Mouse (Mus musculus): ENCODE measurements at regions not wholly inside any gene's neighbourhood (a gene's known extent, or its start where the extent isn't known, plus 50 kb on each side); places are given as distances from the start of the nearest gene placed in this dataset.

- H3K27me3 ChIP-seq (ENCODE audit: insufficient read depth, low read length), result no peaks in the 10 kb centered on the region
- no peaks in the 10 kb centered on the region for H3K36me3 ChIP-seq (replicated peaks)
- no peak overlapping the region for H3K4me3 ChIP-seq (ENCODE audit: low read depth, low read length)
- no peak for ATAC-seq (ENCODE audit: extremely low read depth, insufficient number of reproducible peaks, low FRiP score, poor library complexity, severe bottlenecking)
- H3K9me3 ChIP-seq (replicated peaks), result peaks cover 10% of the 10 kb centered on the region
- TF ChIP-seq CTCF (IDR thresholded peaks at IDR 0.05; ENCODE audit: low read depth, low read length) (no peak), POLR2AphosphoS5 (IDR thresholded peaks at IDR 0.05; ENCODE audit: insufficient replicate concordance, low read depth, low read length) (no peak), TAL1 (conservative IDR thresholded peaks at IDR 0.05; ENCODE audit: low read depth, low read length) (no peak), GATA1 (IDR thresholded peaks at IDR 0.05; ENCODE audit: borderline replicate concordance, low read length) (no peak)
- no peaks in the 10 kb centered on the region for H3K4me1 ChIP-seq (ENCODE audit: insufficient read depth, low read depth, low read length)
- no peak for DNase-seq (ENCODE audit: low spot score)
Observed at GRCm38 (mm10) chr17:80884886-80885285, 59.5 kb upstream of the Tmem178 start.

DNA sequence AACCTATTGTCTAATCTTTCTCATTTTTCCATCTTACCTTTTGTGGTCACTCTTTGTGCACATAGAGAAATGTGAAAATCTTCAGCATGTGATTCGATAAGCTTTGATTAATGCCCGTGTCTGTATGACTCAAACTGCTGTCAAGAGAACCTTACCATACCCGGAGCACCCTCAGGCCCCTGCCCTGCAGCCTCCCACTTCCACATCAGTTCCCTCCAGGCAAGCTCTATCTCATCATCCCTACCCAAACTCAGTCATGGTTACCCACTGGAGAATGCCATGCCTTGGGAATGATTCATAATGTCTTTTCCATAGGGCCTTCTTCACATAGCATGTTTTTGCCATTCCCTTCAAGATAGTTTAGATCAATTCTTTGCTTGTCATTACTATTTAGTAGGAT is 62.0 kb upstream of the Tmem178 start:
- no peak for ATAC-seq (ENCODE audit: extremely low read depth, insufficient number of reproducible peaks, low FRiP score, poor library complexity, severe bottlenecking)
- TF ChIP-seq GATA2 (IDR thresholded peaks at IDR 0.05; ENCODE audit: borderline replicate concordance, low read depth, low read length), result no peak
- TF ChIP-seq CTCF (IDR thresholded peaks at IDR 0.05; ENCODE audit: low read depth, low read length), result no peak
- TF ChIP-seq GATA1 (IDR thresholded peaks at IDR 0.05; ENCODE audit: borderline replicate concordance, low read length), result no peak
- TF ChIP-seq TAL1 (conservative IDR thresholded peaks at IDR 0.05; ENCODE audit: low read depth, low read length), result no peak
- TF ChIP-seq POLR2AphosphoS5 (IDR thresholded peaks at IDR 0.05; ENCODE audit: insufficient replicate concordance, low read depth, low read length), result no peak
- Histone ChIP-seq H3K4me1 (ENCODE audit: insufficient read depth, low read depth, low read length) (no peaks in the 10 kb centered on the region), H3K27me3 (ENCODE audit: insufficient read depth, low read length) (no peaks in the 10 kb centered on the region), H3K9me3 (replicated peaks) (peaks cover 1% of the 10 kb centered on the region; the same call in 1 of the 2 replicates), H3K36me3 (replicated peaks) (no peaks in the 10 kb centered on the region), H3K4me3 (ENCODE audit: low read depth, low read length) (no peak overlapping the region)
- no peak for DNase-seq (ENCODE audit: low spot score)

DNA sequence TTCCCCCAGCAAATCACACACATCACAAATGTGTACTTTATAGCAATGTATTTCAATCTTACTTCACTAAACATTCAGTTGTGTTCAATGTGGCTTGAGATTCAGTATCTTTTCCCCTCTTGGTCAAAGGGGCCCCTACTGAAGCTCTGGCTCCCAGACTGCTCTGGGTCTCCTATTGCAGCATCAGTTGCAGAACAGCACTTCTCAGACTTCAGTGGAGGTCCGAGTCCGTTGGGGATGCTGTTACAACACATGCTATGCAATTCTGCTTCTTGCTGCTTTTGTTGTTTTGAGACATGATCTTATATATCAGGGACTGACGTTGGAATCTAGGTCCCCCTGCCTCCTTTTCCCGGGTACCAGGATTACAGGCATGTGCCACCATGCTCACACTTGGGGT is 64.1 kb upstream of the Tmem178 start:
- ATAC-seq (ENCODE audit: extremely low read depth, insufficient number of reproducible peaks, low FRiP score, poor library complexity, severe bottlenecking), result no peak
- Histone ChIP-seq H3K36me3 (replicated peaks) (no peaks in the 10 kb centered on the region), H3K27me3 (ENCODE audit: insufficient read depth, low read length) (no peaks in the 10 kb centered on the region), H3K9me3 (replicated peaks) (peaks cover 5% of the 10 kb centered on the region; the same call in 1 of the 2 replicates), H3K4me3 (ENCODE audit: low read depth, low read length) (no peak overlapping the region), H3K4me1 (ENCODE audit: insufficient read depth, low read depth, low read length) (no peaks in the 10 kb centered on the region)
- no peak for DNase-seq (ENCODE audit: low spot score)
- no peak for TF ChIP-seq TAL1 (conservative IDR thresholded peaks at IDR 0.05; ENCODE audit: low read depth, low read length)
- TF ChIP-seq GATA1 (IDR thresholded peaks at IDR 0.05; ENCODE audit: borderline replicate concordance, low read length), result no peak
- TF ChIP-seq GATA2 (IDR thresholded peaks at IDR 0.05; ENCODE audit: borderline replicate concordance, low read depth, low read length), result no peak
- no peak for TF ChIP-seq POLR2AphosphoS5 (IDR thresholded peaks at IDR 0.05; ENCODE audit: insufficient replicate concordance, low read depth, low read length)
- no peak for TF ChIP-seq CTCF (IDR thresholded peaks at IDR 0.05; ENCODE audit: low read depth, low read length)

GRCm38 (mm10) chr17:80875352-80876044 is 68.9 kb upstream of the Tmem178 start:
- DNase-seq (ENCODE audit: low spot score), result no peak
- Histone ChIP-seq H3K27me3 (ENCODE audit: insufficient read depth, low read length) (no peaks in the 10 kb centered on the region), H3K36me3 (replicated peaks) (no peaks in the 10 kb centered on the region), H3K4me1 (ENCODE audit: insufficient read depth, low read depth, low read length) (no peaks in the 10 kb centered on the region), H3K4me3 (ENCODE audit: low read depth, low read length) (no peak overlapping the region), H3K9me3 (replicated peaks) (0 out of 2 replicates have a peak, but pooled peaks cover 9% of the 10 kb centered on the region)
- ATAC-seq (ENCODE audit: extremely low read depth, insufficient number of reproducible peaks, low FRiP score, poor library complexity, severe bottlenecking), result no peak
- no peak for TF ChIP-seq TAL1 (conservative IDR thresholded peaks at IDR 0.05; ENCODE audit: low read depth, low read length)
- TF ChIP-seq GATA2 (IDR thresholded peaks at IDR 0.05; ENCODE audit: borderline replicate concordance, low read depth, low read length), result no peak
- no peak for TF ChIP-seq GATA1 (IDR thresholded peaks at IDR 0.05; ENCODE audit: borderline replicate concordance, low read length)
- no peak for TF ChIP-seq CTCF (IDR thresholded peaks at IDR 0.05; ENCODE audit: low read depth, low read length)
- no peak for TF ChIP-seq POLR2AphosphoS5 (IDR thresholded peaks at IDR 0.05; ENCODE audit: insufficient replicate concordance, low read depth, low read length)

GRCm38 (mm10) chr17:80870965-80871364 is 73.5 kb upstream of the Tmem178 start:
- Histone ChIP-seq H3K27me3 (ENCODE audit: insufficient read depth, low read length) (no peaks in the 10 kb centered on the region), H3K4me1 (ENCODE audit: insufficient read depth, low read depth, low read length) (no peaks in the 10 kb centered on the region), H3K36me3 (replicated peaks) (no peaks in the 10 kb centered on the region), H3K4me3 (ENCODE audit: low read depth, low read length) (no peak overlapping the region), H3K9me3 (replicated peaks) (0 out of 2 replicates have a peak, but pooled peaks cover 9% of the 10 kb centered on the region)
- ATAC-seq (ENCODE audit: extremely low read depth, insufficient number of reproducible peaks, low FRiP score, poor library complexity, severe bottlenecking) (no peak), DNase-seq (ENCODE audit: low spot score) (no peak)
- no peak for TF ChIP-seq CTCF (IDR thresholded peaks at IDR 0.05; ENCODE audit: low read depth, low read length)
- TF ChIP-seq GATA2 (IDR thresholded peaks at IDR 0.05; ENCODE audit: borderline replicate concordance, low read depth, low read length), result no peak
- no peak for TF ChIP-seq POLR2AphosphoS5 (IDR thresholded peaks at IDR 0.05; ENCODE audit: insufficient replicate concordance, low read depth, low read length)
- TF ChIP-seq TAL1 (conservative IDR thresholded peaks at IDR 0.05; ENCODE audit: low read depth, low read length), result no peak
- TF ChIP-seq GATA1 (IDR thresholded peaks at IDR 0.05; ENCODE audit: borderline replicate concordance, low read length), result no peak

DNA sequence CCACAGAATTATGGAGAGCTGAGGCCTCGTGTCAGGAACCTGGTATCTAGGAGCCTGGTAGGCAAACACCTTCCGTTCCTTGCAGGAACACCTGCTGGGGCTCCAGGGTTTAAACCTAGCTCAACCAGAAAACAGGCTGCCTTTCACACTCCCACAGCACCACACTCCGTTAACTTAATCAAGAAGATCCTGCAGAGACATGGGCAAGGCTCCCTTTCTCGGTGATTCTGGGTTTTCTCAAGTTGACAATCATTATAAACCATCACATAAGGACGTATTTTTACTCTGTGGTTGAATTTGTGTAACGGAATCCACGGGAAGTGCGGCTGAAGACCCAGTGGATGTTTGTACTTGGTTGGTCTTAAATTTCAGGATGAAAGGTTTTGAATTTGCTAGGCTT is 82.1 kb upstream of the Tmem178 start:
- Histone ChIP-seq H3K9me3 (replicated peaks) (peaks cover 28% of the 10 kb centered on the region), H3K27me3 (ENCODE audit: insufficient read depth, low read length) (no peaks in the 10 kb centered on the region), H3K4me3 (ENCODE audit: low read depth, low read length) (no peak overlapping the region), H3K4me1 (ENCODE audit: insufficient read depth, low read depth, low read length) (no peaks in the 10 kb centered on the region), H3K36me3 (replicated peaks) (no peaks in the 10 kb centered on the region)
- ATAC-seq (ENCODE audit: extremely low read depth, insufficient number of reproducible peaks, low FRiP score, poor library complexity, severe bottlenecking) (no peak), DNase-seq (ENCODE audit: low spot score) (no peak)
- TF ChIP-seq GATA1 (IDR thresholded peaks at IDR 0.05; ENCODE audit: borderline replicate concordance, low read length) (no peak), POLR2AphosphoS5 (IDR thresholded peaks at IDR 0.05; ENCODE audit: insufficient replicate concordance, low read depth, low read length) (no peak), CTCF (IDR thresholded peaks at IDR 0.05; ENCODE audit: low read depth, low read length) (no peak), GATA2 (IDR thresholded peaks at IDR 0.05; ENCODE audit: borderline replicate concordance, low read depth, low read length) (no peak), TAL1 (conservative IDR thresholded peaks at IDR 0.05; ENCODE audit: low read depth, low read length) (no peak)
